Mouse (Mus musculus): ENCODE data around the gene Zdhhc17. TPM values are rescaled to one million over a fixed set of nuclear protein-coding genes. Genes with fewer than 3 reads are reported as not detected.

Gene Zdhhc17
- total and polyA plus RNA-seq, 3 experiments = 5.8 to 8.0 (median 7.3) TPM

GRCm38 (mm10) chr10:111055770-111056169 is 45.8 kb upstream of the Zdhhc17 start:
- in situ Hi-C loops (cut with MboI; ENCODE audit: low pct_ligation_motif_present, low pct_unique_long_range_greater_than_20kb, low sequenced_read_pairs) (no loop called here), dilution Hi-C loops (cut with MboI; ENCODE audit: extremely low pct_ligation_motif_present, extremely low pct_unique_long_range_greater_than_20kb, low sequenced_read_pairs) (no loop called here)
- Histone ChIP-seq H3K79me2 (replicated peaks; ENCODE audit: control insufficient read depth, extremely low read depth, insufficient read depth, poor library complexity, severe bottlenecking) (no peaks in the 10 kb centered on the region), H3K27ac (ENCODE audit: insufficient read depth, low read depth) (no peak overlapping the region), H3K27me3 (replicated peaks) (no peaks in the 10 kb centered on the region), H3K4me2 (ENCODE audit: insufficient read depth, low read depth, poor library complexity, severe bottlenecking) (no peak overlapping the region), H3K36me3 (replicated peaks in 1 of 2; ENCODE audit: control insufficient read depth in 1 of 2, insufficient read depth in 1 of 2, low read length in 1 of 2) (no peaks in the 10 kb centered on the region), H3K9me3 (replicated peaks; ENCODE audit: low read length) (peaks cover 14% of the 10 kb centered on the region), H3K4me3 (replicated peaks in 1 of 3; ENCODE audit: low read depth in 2 of 3, low read length in 2 of 3, poor library complexity in 1 of 3) (no peak overlapping the region), H3K9ac (ENCODE audit: insufficient read depth, low read depth) (no peak overlapping the region), H3K4me1 (ENCODE audit: control insufficient read depth in 1 of 2, insufficient read depth in 2 of 2) (peaks cover 0 to 11% of the 10 kb centered on the region in 2 experiments; a peak in 2 of 4 replicates)
- TF ChIP-seq USF1 (IDR thresholded peaks at IDR 0.05; ENCODE audit: low read depth, low read length) = no peak
- TF ChIP-seq EP300 (IDR thresholded peaks at IDR 0.05; ENCODE audit: low read length) = no peak
- TF ChIP-seq MYC (IDR thresholded peaks at IDR 0.05; ENCODE audit: low read depth, low read length) = no peak
- TF ChIP-seq MAX (IDR thresholded peaks at IDR 0.05; ENCODE audit: low read length) = no peak
- no peak for TF ChIP-seq KAT2A (IDR thresholded peaks at IDR 0.05; ENCODE audit: insufficient replicate concordance, low read length)
- no peak for TF ChIP-seq PAX5 (IDR thresholded peaks at IDR 0.05; ENCODE audit: low read length)
- TF ChIP-seq UBTF (IDR thresholded peaks at IDR 0.05; ENCODE audit: low read depth, low read length) = no peak
- TF ChIP-seq MXI1 (IDR thresholded peaks at IDR 0.05; ENCODE audit: low read depth, low read length) = no peak
- TF ChIP-seq RCOR1 (conservative IDR thresholded peaks at IDR 0.05; ENCODE audit: low read depth, low read length) = no peak
- no peak for TF ChIP-seq IRF4 (IDR thresholded peaks at IDR 0.05; ENCODE audit: low read depth, low read length)
- TF ChIP-seq MAFK (IDR thresholded peaks at IDR 0.05; ENCODE audit: insufficient replicate concordance, low read length) = no peak
- TF ChIP-seq HCFC1 (IDR thresholded peaks at IDR 0.05; ENCODE audit: low read depth, low read length) = no peak
- TF ChIP-seq GABPA (IDR thresholded peaks at IDR 0.05; ENCODE audit: insufficient replicate concordance, low read depth, low read length) = no peak
- TF ChIP-seq ETS1 (conservative IDR thresholded peaks at IDR 0.05; ENCODE audit: low read depth, low read length) = no peak
- TF ChIP-seq POLR2A (IDR thresholded peaks at IDR 0.05; ENCODE audit: low read depth, low read length) = no peak
- TF ChIP-seq CHD2 (IDR thresholded peaks at IDR 0.05; ENCODE audit: low read length) = no peak
- TF ChIP-seq SMC3 (IDR thresholded peaks at IDR 0.05; ENCODE audit: low read depth, low read length) = no peak
- no peak for DNase-seq (ENCODE audit: extremely low read depth)

- Histone ChIP-seq H3K4me3 (replicated peaks in 1 of 3; ENCODE audit: low read depth in 2 of 3, low read length in 2 of 3, poor library complexity in 1 of 3) (no peak overlapping the region), H3K4me1 (ENCODE audit: control insufficient read depth in 1 of 2, insufficient read depth in 2 of 2) (peaks cover 0 to 11% of the 10 kb centered on the region in 2 experiments; a peak in 2 of 4 replicates), H3K27me3 (replicated peaks) (no peaks in the 10 kb centered on the region), H3K9ac (ENCODE audit: insufficient read depth, low read depth) (no peak overlapping the region), H3K27ac (ENCODE audit: insufficient read depth, low read depth) (no peak overlapping the region), H3K79me2 (replicated peaks; ENCODE audit: control insufficient read depth, extremely low read depth, insufficient read depth, poor library complexity, severe bottlenecking) (no peaks in the 10 kb centered on the region), H3K4me2 (ENCODE audit: insufficient read depth, low read depth, poor library complexity, severe bottlenecking) (no peak overlapping the region), H3K36me3 (replicated peaks in 1 of 2; ENCODE audit: control insufficient read depth in 1 of 2, insufficient read depth in 1 of 2, low read length in 1 of 2) (no peaks in the 10 kb centered on the region), H3K9me3 (replicated peaks; ENCODE audit: low read length) (peaks cover 14% of the 10 kb centered on the region)
- dilution Hi-C loops (cut with MboI; ENCODE audit: extremely low pct_ligation_motif_present, extremely low pct_unique_long_range_greater_than_20kb, low sequenced_read_pairs) (no loop called here), in situ Hi-C loops (cut with MboI; ENCODE audit: low pct_ligation_motif_present, low pct_unique_long_range_greater_than_20kb, low sequenced_read_pairs) (no loop called here)
- peak; percentile 37 for DNase-seq (ENCODE audit: extremely low read depth)
- TF ChIP-seq ETS1 (conservative IDR thresholded peaks at IDR 0.05; ENCODE audit: low read depth, low read length) (no peak), RCOR1 (conservative IDR thresholded peaks at IDR 0.05; ENCODE audit: low read depth, low read length) (no peak)
Observed at GRCm38 (mm10) chr10:111051606-111052005, 41.7 kb upstream of the Zdhhc17 start.
